In genomic region chr19:27447515-27447914, GRCm38 (mm10) we compare ENCODE assay signal across 8 mouse cellular contexts. TPM values are rescaled to one million over a fixed set of nuclear protein-coding genes. Genes with fewer than 3 reads are reported as not detected.
DNase-seq lines count a peak whose midpoint lies in the region; ATAC-seq lines count a peak whose summit lies in the region.

No protein-coding gene starts in this region.

- no peak overlapping the region for H3K4me3 ChIP-seq in kidney, embryonic 14.5 days (ENCODE audit: low read length)
- no peak overlapping the region for H3K4me3 ChIP-seq in embryonic facial prominence, embryonic 10.5 days
- no peak overlapping the region for H3K4me3 ChIP-seq in hindbrain, embryonic 16.5 days (ENCODE audit: low read length)
- no peak overlapping the region for H3K4me3 ChIP-seq in neural tube, embryonic 12.5 days

- no peaks in the 10 kb centered on the region for H3K36me3 ChIP-seq in kidney, embryonic 14.5 days (ENCODE audit: control insufficient read depth, insufficient read depth, low read length)
- no peaks in the 10 kb centered on the region for H3K36me3 ChIP-seq in embryonic facial prominence, embryonic 10.5 days (replicated peaks)
- H3K36me3 ChIP-seq in hindbrain, embryonic 16.5 days (ENCODE audit: control insufficient read depth, insufficient read depth, low read length): no peaks in the 10 kb centered on the region
- no peaks in the 10 kb centered on the region for H3K36me3 ChIP-seq in neural tube, embryonic 12.5 days

- H3K9me3 ChIP-seq in kidney, embryonic 14.5 days (ENCODE audit: control insufficient read depth, low read length): no peaks in the 10 kb centered on the region
- H3K9me3 ChIP-seq in embryonic facial prominence, embryonic 10.5 days: no peaks in the 10 kb centered on the region
- no peaks in the 10 kb centered on the region for H3K9me3 ChIP-seq in hindbrain, embryonic 16.5 days (ENCODE audit: control insufficient read depth, low read length)
- no peaks in the 10 kb centered on the region for H3K9me3 ChIP-seq in neural tube, embryonic 12.5 days

- peak; percentile 66 for DNase-seq in kidney, postnatal 10 days
- peak; percentile 17 for DNase-seq in MN1 (ENCODE audit: low spot score)
- DNase-seq in embryonic facial prominence, embryonic 10.5 days (ENCODE audit: low spot score): peak; percentile 52
- DNase-seq in thymus, postnatal 36 days: no peak
- DNase-seq in gastrocnemius, adult 18-20 months (ENCODE audit: low spot score): no peak

- no peak overlapping the region for H3K27ac ChIP-seq in kidney, embryonic 14.5 days (ENCODE audit: low read depth, low read length)
- H3K27ac ChIP-seq in embryonic facial prominence, embryonic 10.5 days (replicated peaks): no peak overlapping the region
- H3K27ac ChIP-seq in hindbrain, embryonic 16.5 days (ENCODE audit: low read depth, low read length): no peak overlapping the region
- H3K27ac ChIP-seq in neural tube, embryonic 12.5 days: no peak overlapping the region

- no peak overlapping the region for H3K4me2 ChIP-seq in kidney, embryonic 14.5 days (replicated peaks; ENCODE audit: low read depth, low read length)
- H3K4me2 ChIP-seq in hindbrain, embryonic 16.5 days (ENCODE audit: low read length): peak overlapping the region; percentile 42
- no peak overlapping the region for H3K4me2 ChIP-seq in neural tube, embryonic 12.5 days (replicated peaks)

- no peaks in the 10 kb centered on the region for H3K27me3 ChIP-seq in kidney, embryonic 14.5 days (ENCODE audit: control insufficient read depth, insufficient read depth, low read length)
- 0 out of 2 replicates have a peak, but pooled peaks cover 3% of the 10 kb centered on the region for H3K27me3 ChIP-seq in embryonic facial prominence, embryonic 10.5 days (replicated peaks; ENCODE audit: low read depth, poor library complexity, severe bottlenecking)
- H3K27me3 ChIP-seq in hindbrain, embryonic 16.5 days (replicated peaks; ENCODE audit: control insufficient read depth, insufficient read depth, low read length): peaks cover 2% of the 10 kb centered on the region
- H3K27me3 ChIP-seq in neural tube, embryonic 12.5 days (replicated peaks): no peaks in the 10 kb centered on the region

- H3K9ac ChIP-seq in kidney, embryonic 14.5 days (ENCODE audit: low read depth, low read length): no peak overlapping the region
- H3K9ac ChIP-seq in hindbrain, embryonic 16.5 days (ENCODE audit: low read depth, low read length): 0 out of 2 replicates have a peak overlapping the region, but pooled peaks have one; percentile 30
- no peak overlapping the region for H3K9ac ChIP-seq in neural tube, embryonic 12.5 days

- ATAC-seq in kidney, embryonic 14.5 days (ENCODE audit: low FRiP score, low TSS enrichment): no peak
- ATAC-seq in hindbrain, embryonic 16.5 days: peak; percentile 76
- ATAC-seq in neural tube, embryonic 12.5 days (ENCODE audit: low FRiP score, low read depth): peak; percentile 56; the same call in 1 of the 2 replicates

- no peaks in the 10 kb centered on the region for H3K4me1 ChIP-seq in kidney, embryonic 14.5 days (ENCODE audit: control insufficient read depth, insufficient read depth, low read length)
- H3K4me1 ChIP-seq in embryonic facial prominence, embryonic 10.5 days: no peaks in the 10 kb centered on the region
- H3K4me1 ChIP-seq in hindbrain, embryonic 16.5 days (ENCODE audit: control insufficient read depth, insufficient read depth, low read depth, low read length): 0 out of 2 replicates have a peak, but pooled peaks cover 2% of the 10 kb centered on the region
- no peaks in the 10 kb centered on the region for H3K4me1 ChIP-seq in neural tube, embryonic 12.5 days

- 37% methylated on average over 7 of the region's 7 CpGs for WGBS in kidney, embryonic 14.5 days
- 30% methylated on average over 7 of the region's 7 CpGs for WGBS in embryonic facial prominence, embryonic 10.5 days
- WGBS in hindbrain, embryonic 16.5 days: 20% methylated on average over 7 of the region's 7 CpGs
- WGBS in neural tube, embryonic 12.5 days: 27% methylated on average over 7 of the region's 7 CpGs

RNA-seq across cellular contexts. Expression of gene Pum3, which starts 17.9 kb away (rescaled TPM):
- polyA plus RNA-seq in kidney, embryonic 14.5 days (2014; fragmentation: Nextera tagmentation; extraction: Ambion mirVana): 85.8 and 96.5 TPM in 2 replicates
- polyA plus RNA-seq in embryonic facial prominence, embryonic 10.5 days (2016; fragmentation: Nextera tagmentation; extraction: Ambion mirVana): 94.1 and 94.9 TPM in 2 replicates
- 51.7 TPM in 2 replicates for polyA plus RNA-seq in hindbrain, embryonic 16.5 days (2015; fragmentation: Nextera tagmentation; extraction: Ambion mirVana)
- polyA plus RNA-seq in neural tube, embryonic 12.5 days (2016; fragmentation: Nextera tagmentation; extraction: Ambion mirVana): 76.1 and 81.2 TPM in 2 replicates
- total RNA-seq in gastrocnemius, adult 18-20 months (2021): 10 to 100 TPM; 18.5 to 25.6 TPM

Comparison
In these comparisons a context has a peak if more than half of its experiments do, and no peak if none do; other contexts are left out.
1. DNase-seq: peak in kidney, postnatal 10 days (single experiment), MN1 (single experiment) and embryonic facial prominence, embryonic 10.5 days (single experiment); none in thymus, postnatal 36 days (0 of 2) and gastrocnemius, adult 18-20 months (single experiment).